ENCODE assay signal across 8 mouse cellular contexts in the genomic region with DNA sequence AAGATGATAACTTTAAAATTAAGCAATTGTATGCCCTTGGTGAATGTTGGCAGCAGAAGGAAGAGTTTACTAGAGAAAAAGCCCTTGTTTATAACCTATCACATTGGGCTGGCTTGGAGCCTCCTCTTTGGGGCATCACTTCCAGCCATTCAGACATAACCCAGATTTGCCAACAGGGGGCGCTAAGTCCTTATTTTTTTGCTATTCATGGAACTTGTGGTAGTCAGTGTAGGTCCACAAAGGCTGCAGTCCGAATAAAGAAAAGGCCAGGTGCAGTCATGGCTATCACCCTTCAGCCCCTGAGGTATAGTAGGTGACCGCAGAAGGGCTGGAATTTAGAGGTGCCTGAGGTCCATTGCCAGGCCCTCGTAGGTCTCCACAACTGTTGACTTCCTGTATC. TPM values are rescaled to one million over a fixed set of nuclear protein-coding genes. Genes with fewer than 3 reads are reported as not detected.
DNase-seq lines count a peak whose midpoint lies in the region; ATAC-seq lines count a peak whose summit lies in the region.

No protein-coding gene starts in this region.

- DNase-seq in 3134 (ENCODE audit: extremely low read depth, insufficient read length, low spot score): peak; percentile 53
- peak; percentile 12 for DNase-seq in T-cell, adult 2 months (ENCODE audit: low spot score)
- DNase-seq in cerebellum, postnatal 25 days: peak; percentile 74 to 82
- peak; percentile 76 for DNase-seq in gastrocnemius, adult 18-20 months (ENCODE audit: low spot score)
- DNase-seq in left cerebral cortex, postnatal 14 days (ENCODE audit: low spot score in 2 of 2): peak; percentile 82 to 87
- DNase-seq in midbrain, embryonic 14.5 days: peak; percentile 84

- no peak overlapping the region for H3K4me2 ChIP-seq in intestine, embryonic 15.5 days (replicated peaks)
- H3K4me2 ChIP-seq in midbrain, embryonic 14.5 days (ENCODE audit: low read length): no peak overlapping the region
- no peak overlapping the region for H3K4me2 ChIP-seq in stomach, embryonic 16.5 days (ENCODE audit: low read depth, low read length)

- no peak overlapping the region for H3K27ac ChIP-seq in intestine, embryonic 15.5 days
- no peak overlapping the region for H3K27ac ChIP-seq in midbrain, embryonic 14.5 days (replicated peaks; ENCODE audit: low read depth, low read length)
- H3K27ac ChIP-seq in stomach, embryonic 16.5 days (ENCODE audit: low read length): no peak overlapping the region

- WGBS in intestine, embryonic 15.5 days: 38% methylated on average over 4 of the region's 4 CpGs
- WGBS in midbrain, embryonic 14.5 days: 44% methylated on average over 4 of the region's 4 CpGs
- WGBS in stomach, embryonic 16.5 days: 40% methylated on average over 4 of the region's 4 CpGs

- H3K4me1 ChIP-seq in intestine, embryonic 15.5 days (replicated peaks): peaks cover 10% of the 10 kb centered on the region; the same call in 1 of the 2 replicates
- H3K4me1 ChIP-seq in midbrain, embryonic 14.5 days (ENCODE audit: control insufficient read depth, insufficient read depth, low read length): peaks cover 6% of the 10 kb centered on the region; the same call in 1 of the 2 replicates
- H3K4me1 ChIP-seq in stomach, embryonic 16.5 days (ENCODE audit: control insufficient read depth, insufficient read depth, low read length): peaks cover 5% of the 10 kb centered on the region

- ATAC-seq in intestine, embryonic 15.5 days: peak; percentile 39; the same call in 1 of the 2 replicates
- ATAC-seq in midbrain, embryonic 14.5 days (ENCODE audit: low FRiP score, low TSS enrichment): peak; percentile 17; the same call in 1 of the 2 replicates
- 0 out of 2 replicates have a peak, but pooled peaks have one; percentile 23 for ATAC-seq in stomach, embryonic 16.5 days (ENCODE audit: insufficient read depth, low FRiP score)

- intact Hi-C loops in left cerebral cortex, postnatal 14 days (cut with DNase I): loop anchor here (1.0 to 5.0 kb wide), 2 partner anchors 86 to 131 kb away; a partner anchor contains a TSS

- H3K27me3 ChIP-seq in intestine, embryonic 15.5 days (replicated peaks): no peaks in the 10 kb centered on the region
- no peaks in the 10 kb centered on the region for H3K27me3 ChIP-seq in midbrain, embryonic 14.5 days (ENCODE audit: control insufficient read depth, insufficient read depth, low read length)
- no peaks in the 10 kb centered on the region for H3K27me3 ChIP-seq in stomach, embryonic 16.5 days (ENCODE audit: control insufficient read depth, insufficient read depth, low read length)

- no peaks in the 10 kb centered on the region for H3K36me3 ChIP-seq in intestine, embryonic 15.5 days
- H3K36me3 ChIP-seq in midbrain, embryonic 14.5 days (ENCODE audit: control insufficient read depth, insufficient read depth, low read length): no peaks in the 10 kb centered on the region
- no peaks in the 10 kb centered on the region for H3K36me3 ChIP-seq in stomach, embryonic 16.5 days (ENCODE audit: control insufficient read depth, insufficient read depth, low read length)

- H3K9me3 ChIP-seq in intestine, embryonic 15.5 days: no peaks in the 10 kb centered on the region
- H3K9me3 ChIP-seq in midbrain, embryonic 14.5 days (ENCODE audit: control insufficient read depth, low read length): no peaks in the 10 kb centered on the region
- no peaks in the 10 kb centered on the region for H3K9me3 ChIP-seq in stomach, embryonic 16.5 days (replicated peaks; ENCODE audit: control insufficient read depth, low read length)

- H3K9ac ChIP-seq in intestine, embryonic 15.5 days: no peak overlapping the region
- no peak overlapping the region for H3K9ac ChIP-seq in midbrain, embryonic 14.5 days (replicated peaks; ENCODE audit: low read length)
- H3K9ac ChIP-seq in stomach, embryonic 16.5 days (ENCODE audit: low read length): no peak overlapping the region

- no peak overlapping the region for H3K4me3 ChIP-seq in intestine, embryonic 15.5 days (replicated peaks)
- no peak overlapping the region for H3K4me3 ChIP-seq in midbrain, embryonic 14.5 days (replicated peaks; ENCODE audit: low read depth, low read length)
- no peak overlapping the region for H3K4me3 ChIP-seq in stomach, embryonic 16.5 days (replicated peaks; ENCODE audit: low read length)

RNA-seq across cellular contexts. Expression of a gene that starts 1.9 kb away (rescaled TPM):
- total RNA-seq in gastrocnemius, adult 18-20 months (2021): not detected
- polyA plus RNA-seq in intestine, embryonic 15.5 days (2015; fragmentation: Nextera tagmentation; extraction: Ambion mirVana): not detected in 2 replicates
- total RNA-seq in left cerebral cortex, postnatal 14 days (2021): 1 to 10 TPM in 1 of 2 experiments, not detected in 1; 1.2 TPM
- 0.18 and 0.19 TPM in 2 replicates for polyA plus RNA-seq in midbrain, embryonic 14.5 days (2014; fragmentation: Nextera tagmentation; extraction: Ambion mirVana)
- 0.15 TPM in 1 of 2 replicates, not detected in the other for polyA plus RNA-seq in stomach, embryonic 16.5 days (2015; fragmentation: Nextera tagmentation; extraction: Ambion mirVana)

RNA-seq across cellular contexts. Expression of a gene that starts 21.1 kb away (rescaled TPM):
- 1 to 10 TPM; 3.2 to 3.4 TPM for total RNA-seq in gastrocnemius, adult 18-20 months (2021)
- 5.4 and 6.8 TPM in 2 replicates for polyA plus RNA-seq in intestine, embryonic 15.5 days (2015; fragmentation: Nextera tagmentation; extraction: Ambion mirVana)
- 1 to 10 TPM; 3.2 to 3.7 TPM for total RNA-seq in left cerebral cortex, postnatal 14 days (2021)
- polyA plus RNA-seq in midbrain, embryonic 14.5 days (2014; fragmentation: Nextera tagmentation; extraction: Ambion mirVana): 4.9 and 5.6 TPM in 2 replicates
- polyA plus RNA-seq in stomach, embryonic 16.5 days (2015; fragmentation: Nextera tagmentation; extraction: Ambion mirVana): 6.6 and 7.2 TPM in 2 replicates

RNA-seq across cellular contexts. Expression of a gene that starts 48.5 kb away (rescaled TPM):
- total RNA-seq in gastrocnemius, adult 18-20 months (2021): 10 to 100 TPM; 39.0 to 40.2 TPM
- 92.9 and 93.6 TPM in 2 replicates for polyA plus RNA-seq in intestine, embryonic 15.5 days (2015; fragmentation: Nextera tagmentation; extraction: Ambion mirVana)
- total RNA-seq in left cerebral cortex, postnatal 14 days (2021): 10 to 100 TPM; 53.6 to 55.7 TPM
- 61.0 and 69.9 TPM in 2 replicates for polyA plus RNA-seq in midbrain, embryonic 14.5 days (2014; fragmentation: Nextera tagmentation; extraction: Ambion mirVana)
- 93.6 and 95.7 TPM in 2 replicates for polyA plus RNA-seq in stomach, embryonic 16.5 days (2015; fragmentation: Nextera tagmentation; extraction: Ambion mirVana)

Comparison
In these comparisons a context has a peak if more than half of its experiments do, and no peak if none do; other contexts are left out.
1. DNase-seq: peak in every context shown above with its lines; median percentile 84 in left cerebral cortex, postnatal 14 days; 84 in midbrain, embryonic 14.5 days; 78 in cerebellum, postnatal 25 days; 76 in gastrocnemius, adult 18-20 months; 53 in 3134; 12 in T-cell, adult 2 months.